Mouse (Mus musculus) testis, adult 2 months (tissue): ENCODE results near the gene Pim3.

Experiments used
- CTCF ChIP-seq: fragments of 200-500 bp; IDR thresholded peaks from 2 replicates; pipeline ENCODE4 v1.5.1; 2012; ENCODE audit warnings: low read depth, mild to moderate bottlenecking, inconsistent platforms, low read length, moderate library complexity; ENCODE audit not compliant: control insufficient read depth, insufficient read depth, insufficient replicate concordance
- POLR2A ChIP-seq: fragments of 200-500 bp; IDR thresholded peaks from 2 replicates; pipeline ENCODE4 v1.6.1; 2012; ENCODE audit warnings: low read depth, mild to moderate bottlenecking, inconsistent platforms, low read length, moderate library complexity; ENCODE audit not compliant: control insufficient read depth

GRCm38 (mm10) chr15:88814411-88815047 lies 47.5 kb upstream of the Pim3 start:
- TF ChIP-seq POLR2A (no peak), CTCF (no peak)
